Comparison of ENCODE assay signal across 24 mouse cellular contexts in genomic region chr7:44492166-44492826, GRCm38 (mm10). TPM values are rescaled to one million over a fixed set of nuclear protein-coding genes. Genes with fewer than 3 reads are reported as not detected.
DNase-seq lines count a peak whose midpoint lies in the region; ATAC-seq lines count a peak whose summit lies in the region.
"Had no signal": no experiment of that assay in that cellular context is flagged by ENCODE, and none has a peak within 500 bp of the region (broad histone marks: within the 10 kb centered on the region; RNA-seq: fewer than 3 reads in every experiment).

No protein-coding gene starts in this region.

- intact Hi-C loops in gastrocnemius, postnatal 14 days (cut with DNase I; ENCODE audit: low total_unique reads), result no loop called here

- ATAC-seq in granulocyte monocyte progenitor cell, adult 5-6 weeks (replicated peaks; ENCODE audit: poor library complexity, severe bottlenecking), result no peak
- ATAC-seq: activated CD4-positive, CD25-positive, alpha-beta regulatory T cell, adult 4 months; inflammation-experienced regulatory T-cells, adult 6 months had no signal

- DNase-seq in gastrocnemius, postnatal 10 days, result peak; percentile 6
- DNase-seq in gastrocnemius, postnatal 14 days, result no peak
- peak; percentile 5 for DNase-seq in kidney, postnatal 10 days
- no peak for DNase-seq in kidney, adult 11 months
- DNase-seq in testis, postnatal 10 days (ENCODE audit: low spot score), result peak; percentile 42
- DNase-seq in testis, postnatal 14 days (ENCODE audit: low spot score), result no peak
- DNase-seq: adrenal gland, adult 2 months; adrenal gland, postnatal 36 days; B cell, adult 2 months; embryo, embryonic 11 days; gastrocnemius, postnatal 25 days; heart, postnatal 4 days; kidney, adult 18-20 months; kidney, postnatal 36 days; lung, postnatal 36 days; right cerebral cortex, adult 18-20 months; thymus, adult 2 months had no signal

RNA-seq across cellular contexts. Expression of gene Emc10, which starts 4.0 kb away (rescaled TPM):
- total RNA-seq in gastrocnemius, postnatal 10 days (2021), result 10 to 100 TPM; 50.8 to 52.6 TPM
- 10 to 100 TPM; 44.1 to 48.8 TPM for total RNA-seq in gastrocnemius, postnatal 14 days (2021)
- 63.1 and 126 TPM in 2 replicates for total RNA-seq in granulocyte monocyte progenitor cell, adult 5-6 weeks (2014; fragmentation: Nextera tagmentation)
- 33.7 and 42.0 TPM in 2 replicates for total RNA-seq in granulocyte monocyte progenitor cell, adult 5-6 weeks (2017)

RNA-seq across cellular contexts. Expression of gene Fam71e1, which starts 4.1 kb away (rescaled TPM):
- 1 to 10 TPM; 4.3 to 5.7 TPM for total RNA-seq in gastrocnemius, postnatal 10 days (2021)
- total RNA-seq in gastrocnemius, postnatal 14 days (2021), result 1 to 10 TPM; 3.8 to 4.7 TPM
- 12.3 TPM in 1 of 2 replicates, not detected in the other for total RNA-seq in granulocyte monocyte progenitor cell, adult 5-6 weeks (2014; fragmentation: Nextera tagmentation)
- 0.67 and 3.0 TPM in 2 replicates for total RNA-seq in granulocyte monocyte progenitor cell, adult 5-6 weeks (2017)

RNA-seq across cellular contexts. Expression of gene Josd2, which starts 24.5 kb away (rescaled TPM):
- 10 to 100 TPM; 61.5 to 68.3 TPM for total RNA-seq in gastrocnemius, postnatal 10 days (2021)
- 10 to 100 TPM; 60.2 to 73.5 TPM for total RNA-seq in gastrocnemius, postnatal 14 days (2021)
- total RNA-seq in granulocyte monocyte progenitor cell, adult 5-6 weeks (2014; fragmentation: Nextera tagmentation), result 26.4 and 62.3 TPM in 2 replicates
- 15.9 and 31.2 TPM in 2 replicates for total RNA-seq in granulocyte monocyte progenitor cell, adult 5-6 weeks (2017)

RNA-seq across cellular contexts. Expression of gene Aspdh, which starts 27.1 kb away (rescaled TPM):
- total RNA-seq in gastrocnemius, postnatal 10 days (2021), result not detected
- not detected for total RNA-seq in gastrocnemius, postnatal 14 days (2021)
- total RNA-seq in granulocyte monocyte progenitor cell, adult 5-6 weeks (2014; fragmentation: Nextera tagmentation), result not detected in 2 replicates
- total RNA-seq in granulocyte monocyte progenitor cell, adult 5-6 weeks (2017), result not detected in 2 replicates
- total RNA-seq: ES-E14; gastrocnemius, postnatal 25 days; megakaryocyte, adult 5-6 weeks had no signal

RNA-seq across cellular contexts. Expression of gene Mybpc2, which starts 32.2 kb away (rescaled TPM):
- total RNA-seq in gastrocnemius, postnatal 10 days (2021), result 1,000 to 10,000 TPM; 2,219 to 2,666 TPM
- total RNA-seq in gastrocnemius, postnatal 14 days (2021), result 1,000 to 10,000 TPM; 3,999 to 4,490 TPM
- not detected in 2 replicates for total RNA-seq in granulocyte monocyte progenitor cell, adult 5-6 weeks (2014; fragmentation: Nextera tagmentation)
- not detected in 2 replicates for total RNA-seq in granulocyte monocyte progenitor cell, adult 5-6 weeks (2017)
- total RNA-seq: adrenal gland, postnatal 36 days; layer of hippocampus, adult 2 months; left cerebral cortex, postnatal 25 days; megakaryocyte, adult 5-6 weeks had no signal

Comparison
In these comparisons a context has a peak if more than half of its experiments do, and no peak if none do; other contexts are left out.
1. DNase-seq: peak in gastrocnemius, postnatal 10 days (single experiment), kidney, postnatal 10 days (single experiment) and testis, postnatal 10 days (single experiment); none in gastrocnemius, postnatal 14 days (single experiment), kidney, adult 11 months (single experiment) and testis, postnatal 14 days (single experiment).